Mouse (Mus musculus): Measurements from ENCODE around the gene Gse1. TPM values are rescaled to one million over a fixed set of nuclear protein-coding genes. Genes with fewer than 3 reads are reported as not detected.
A peak's percentile ranks its signal among the peaks of the same experiment; 100 is the strongest.

Gene Gse1
- polyA plus RNA-seq, 1 experiment from 2014 or later, result 24.0 TPM

DNA sequence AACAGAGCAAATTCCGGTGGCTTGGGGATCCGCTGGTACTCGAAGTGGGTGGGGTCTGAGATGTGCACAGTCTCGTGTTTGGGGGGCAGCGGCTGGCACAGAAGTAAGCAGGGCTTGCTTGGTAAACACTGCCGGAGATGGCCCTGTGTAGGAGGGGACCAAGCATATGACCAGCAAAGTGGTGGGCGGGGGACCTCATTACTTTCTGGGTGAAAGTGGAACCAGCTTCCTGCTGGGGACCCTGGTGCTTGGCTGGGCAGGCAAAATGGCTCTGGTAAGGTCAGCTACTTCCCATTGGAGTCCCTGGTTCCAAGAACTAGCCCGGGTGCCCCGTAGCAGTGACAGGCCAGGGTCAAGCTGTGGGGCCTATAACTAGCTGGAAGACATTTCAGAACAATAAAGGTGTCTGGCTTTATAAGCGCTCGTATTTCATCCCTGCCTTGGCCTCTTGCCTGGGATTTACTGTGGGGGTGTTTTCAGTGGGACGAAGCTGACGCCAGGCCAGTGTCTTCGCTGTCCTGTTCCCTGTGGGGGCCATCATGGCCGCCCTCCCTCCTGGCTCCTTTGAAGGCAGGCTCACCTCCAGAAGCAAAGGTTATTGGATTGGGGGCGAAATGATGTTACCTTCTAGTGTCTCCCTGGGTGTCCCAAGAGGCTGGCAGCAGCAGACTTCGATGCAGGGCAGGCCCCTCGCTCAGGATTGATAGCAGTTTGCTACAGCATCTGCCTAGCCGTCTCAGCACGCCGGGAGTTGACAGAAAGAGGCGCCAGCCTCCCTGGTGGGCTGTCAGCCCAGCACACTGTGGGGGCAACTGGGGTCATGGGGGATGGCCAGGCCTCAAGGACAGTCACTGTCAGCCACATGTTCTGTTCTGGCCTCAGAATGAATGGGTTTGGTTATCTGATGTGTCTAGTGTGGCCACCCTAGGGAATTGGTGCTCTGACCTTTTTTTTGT, 148.9 kb downstream of the Gse1 start:
- ATAC-seq, result no peak
- no peaks in the 10 kb centered on the region for H3K36me3 ChIP-seq (ENCODE audit: poor library complexity, severe bottlenecking)
- peak overlapping the region; percentile 81 for H3K27ac ChIP-seq
- H3K4me1 ChIP-seq, result peaks cover 91% of the 10 kb centered on the region
- H3K4me2 ChIP-seq, result no peak overlapping the region
- no peak overlapping the region for H3K4me3 ChIP-seq
- 49% methylated on average over 22 of the region's 22 CpGs for WGBS
- 0 out of 2 replicates have a peak overlapping the region, but pooled peaks have one; percentile 30 for H3K9ac ChIP-seq
- H3K9me3 ChIP-seq (replicated peaks), result no peaks in the 10 kb centered on the region
- H3K27me3 ChIP-seq, result no peaks in the 10 kb centered on the region

DNA sequence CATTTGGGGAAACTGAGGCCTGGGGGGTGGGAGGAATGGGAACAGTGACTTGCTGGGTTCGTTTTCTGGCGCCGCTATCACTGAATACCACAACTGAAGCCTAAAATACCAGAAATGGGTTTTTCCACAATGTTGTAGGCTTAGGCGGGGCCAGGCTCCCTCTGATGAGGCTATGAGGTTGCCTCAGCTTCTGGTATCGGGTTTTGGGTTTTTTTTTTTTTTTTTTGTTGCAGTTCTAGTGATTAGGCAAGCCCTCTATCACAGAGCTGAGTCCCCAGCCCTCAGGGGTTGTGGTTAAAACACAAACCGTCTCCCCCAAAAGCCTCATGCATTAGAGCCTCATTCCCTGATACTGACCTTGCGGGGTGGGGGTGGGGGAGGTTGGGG, 149.5 kb downstream of the Gse1 start:
- ATAC-seq, result no peak
- Histone ChIP-seq H3K27me3 (no peaks in the 10 kb centered on the region), H3K9ac (no peak overlapping the region), H3K27ac (no peak overlapping the region), H3K36me3 (ENCODE audit: poor library complexity, severe bottlenecking) (no peaks in the 10 kb centered on the region), H3K9me3 (replicated peaks) (no peaks in the 10 kb centered on the region), H3K4me1 (peaks cover 95% of the 10 kb centered on the region), H3K4me3 (no peak overlapping the region), H3K4me2 (no peak overlapping the region)
- WGBS, result 65% methylated on average over 7 of the region's 7 CpGs

DNA sequence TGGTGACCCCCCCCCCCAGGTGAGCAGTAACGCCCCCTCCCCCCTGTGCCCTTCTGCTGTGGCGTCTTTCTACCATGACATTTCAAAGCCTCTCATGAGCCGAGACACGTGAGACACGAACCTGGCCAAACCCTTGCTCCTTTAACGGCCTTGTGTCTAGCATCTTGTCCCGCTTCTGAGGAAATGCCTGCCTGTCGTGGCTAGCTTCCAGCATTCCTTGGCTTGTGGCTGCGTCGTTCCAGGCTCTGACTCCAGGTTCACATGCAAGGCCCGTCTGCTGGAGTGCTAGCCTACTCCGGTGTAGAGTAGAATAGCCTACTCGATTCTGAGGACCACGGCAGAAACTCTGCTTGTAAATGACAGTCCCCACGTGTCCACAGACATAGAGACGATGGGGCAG, 150.1 kb downstream of the Gse1 start:
- no peak for ATAC-seq
- no peaks in the 10 kb centered on the region for H3K9me3 ChIP-seq (replicated peaks)
- no peaks in the 10 kb centered on the region for H3K27me3 ChIP-seq
- H3K36me3 ChIP-seq (ENCODE audit: poor library complexity, severe bottlenecking), result no peaks in the 10 kb centered on the region
- H3K4me3 ChIP-seq, result no peak overlapping the region
- 39% methylated on average over 16 of the region's 16 CpGs for WGBS
- peaks cover 96% of the 10 kb centered on the region for H3K4me1 ChIP-seq
- no peak overlapping the region for H3K4me2 ChIP-seq
- H3K27ac ChIP-seq, result no peak overlapping the region; the same call in 1 of the 2 replicates
- H3K9ac ChIP-seq, result peak overlapping the region; percentile 23; the same call in 1 of the 2 replicates

DNA sequence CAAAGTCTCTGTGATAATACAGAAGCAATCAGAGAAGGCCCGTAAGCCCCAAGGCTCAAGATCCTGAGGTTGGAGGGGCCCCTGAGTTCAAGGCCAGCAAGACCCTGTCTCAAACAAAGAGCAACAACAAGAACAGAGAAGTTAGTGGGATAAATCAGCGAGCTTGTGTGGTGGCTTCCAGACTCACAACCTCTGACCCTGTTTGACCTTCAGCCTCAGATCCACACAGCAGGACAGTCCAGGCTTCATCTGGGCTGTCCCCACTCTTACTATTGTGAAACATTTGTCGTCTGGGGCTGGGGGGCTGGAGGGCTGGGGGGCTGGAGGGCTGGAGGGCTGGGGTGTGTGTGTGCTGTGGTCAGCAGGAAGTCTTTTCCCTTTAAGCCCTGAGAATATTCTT, 150.8 kb downstream of the Gse1 start:
- 39% methylated on average over 3 of the region's 3 CpGs for WGBS
- peak overlapping the region; percentile 23; the same call in 1 of the 2 replicates for H3K9ac ChIP-seq
- no peaks in the 10 kb centered on the region for H3K9me3 ChIP-seq (replicated peaks)
- no peak overlapping the region for H3K4me3 ChIP-seq
- H3K36me3 ChIP-seq (ENCODE audit: poor library complexity, severe bottlenecking), result no peaks in the 10 kb centered on the region
- no peaks in the 10 kb centered on the region for H3K27me3 ChIP-seq
- H3K4me2 ChIP-seq, result no peak overlapping the region
- peaks cover 97% of the 10 kb centered on the region for H3K4me1 ChIP-seq
- no peak overlapping the region; the same call in 1 of the 2 replicates for H3K27ac ChIP-seq
- ATAC-seq, result no peak

DNA sequence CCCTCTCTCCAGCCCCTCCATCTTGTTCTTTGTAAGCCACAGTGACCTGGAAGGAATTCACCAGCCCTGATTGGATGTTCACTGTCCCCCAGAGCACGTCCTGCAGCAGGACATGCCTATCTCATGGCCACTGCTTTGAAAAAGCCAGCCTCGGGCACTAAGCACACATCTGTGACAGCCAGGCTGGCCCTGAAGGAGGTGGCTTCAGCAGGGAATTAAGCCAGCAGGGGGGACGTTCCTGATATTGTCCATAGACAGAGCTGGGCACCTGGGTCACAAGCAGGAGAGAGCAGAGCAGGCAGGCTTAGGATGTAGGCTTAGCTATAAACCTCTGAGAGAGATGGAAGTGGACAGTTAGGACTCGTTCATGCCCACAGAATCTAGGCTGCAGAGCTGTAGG, 153.6 kb downstream of the Gse1 start:
- Histone ChIP-seq H3K27ac (peak overlapping the region; percentile 89), H3K4me3 (no peak overlapping the region), H3K9me3 (replicated peaks) (peaks cover 5% of the 10 kb centered on the region; the same call in 1 of the 2 replicates), H3K27me3 (no peaks in the 10 kb centered on the region), H3K9ac (peak overlapping the region; percentile 45), H3K4me2 (no peak overlapping the region), H3K36me3 (ENCODE audit: poor library complexity, severe bottlenecking) (no peaks in the 10 kb centered on the region), H3K4me1 (peaks cover 77% of the 10 kb centered on the region)
- no peak; the same call in 1 of the 2 replicates for ATAC-seq
- WGBS, result 25% methylated on average over 4 of the region's 4 CpGs

DNA sequence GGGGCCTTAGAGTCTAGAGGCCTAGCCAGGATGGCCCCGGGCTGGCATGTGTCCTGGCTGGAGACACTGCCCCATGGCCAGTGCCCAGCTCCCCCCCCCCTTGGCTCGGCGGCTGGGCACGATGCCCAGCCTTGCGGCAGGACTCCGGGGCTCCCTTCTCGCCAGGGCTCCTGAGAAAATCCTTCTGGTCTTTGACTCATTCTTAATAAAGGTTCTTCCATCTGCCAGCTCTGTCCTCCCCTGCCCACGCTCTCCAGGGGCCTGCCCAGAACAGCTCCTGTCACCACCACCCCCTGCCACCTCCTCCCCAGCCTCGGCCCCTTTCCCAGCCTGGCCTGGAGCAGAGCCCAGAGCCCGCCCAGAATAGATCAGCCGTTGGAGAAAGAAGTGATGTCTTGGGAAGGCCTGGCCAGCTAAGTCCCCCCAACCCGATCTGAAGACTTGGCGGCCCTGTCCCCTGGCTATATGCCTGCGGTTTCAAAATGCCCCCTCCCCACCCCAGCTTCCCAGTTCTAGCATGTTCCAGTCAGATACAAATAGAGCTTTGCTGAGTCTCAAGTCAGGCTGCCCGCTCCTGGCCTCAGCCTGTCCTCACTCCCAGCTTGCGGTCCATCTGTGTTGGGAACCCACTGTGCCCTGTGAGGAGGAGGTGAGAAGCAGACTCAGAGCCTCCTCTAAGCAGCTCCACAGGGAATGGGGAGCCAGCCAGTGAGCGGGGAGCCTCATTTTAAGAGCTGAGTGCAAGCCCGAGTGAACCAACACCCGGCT, 154.4 kb downstream of the Gse1 start:
- Histone ChIP-seq H3K4me2 (peak overlapping the region; percentile 14; the same call in 1 of the 2 replicates), H3K9me3 (replicated peaks) (peaks cover 5% of the 10 kb centered on the region; the same call in 1 of the 2 replicates), H3K27me3 (no peaks in the 10 kb centered on the region), H3K36me3 (ENCODE audit: poor library complexity, severe bottlenecking) (no peaks in the 10 kb centered on the region), H3K4me1 (peaks cover 73% of the 10 kb centered on the region), H3K27ac (peak overlapping the region; percentile 89), H3K4me3 (no peak overlapping the region), H3K9ac (peak overlapping the region; percentile 46)
- 34% methylated on average over 19 of the region's 19 CpGs for WGBS
- peak; percentile 93 for ATAC-seq

DNA sequence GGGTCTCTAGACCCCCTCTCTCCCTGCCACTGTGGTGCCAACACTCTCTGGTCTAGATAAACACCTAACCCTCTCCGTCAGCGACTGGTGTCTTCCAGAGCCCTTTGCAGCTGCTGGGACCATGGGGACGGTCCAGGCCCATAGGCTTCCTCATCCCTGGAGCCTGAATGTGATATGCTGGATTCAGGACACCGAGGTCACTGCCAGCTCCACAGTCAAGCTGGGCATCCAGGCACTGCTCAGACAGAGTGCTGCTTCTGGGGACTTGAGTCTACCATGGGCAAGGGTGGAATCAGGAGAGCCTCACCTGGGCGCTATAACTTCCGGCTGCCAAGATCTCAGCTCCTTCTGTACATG, 154.9 kb downstream of the Gse1 start:
- Histone ChIP-seq H3K27me3 (no peaks in the 10 kb centered on the region), H3K4me1 (peaks cover 71% of the 10 kb centered on the region), H3K27ac (peak overlapping the region; percentile 89), H3K9me3 (replicated peaks) (peaks cover 5% of the 10 kb centered on the region; the same call in 1 of the 2 replicates), H3K4me2 (peak overlapping the region; percentile 14; the same call in 1 of the 2 replicates), H3K4me3 (no peak overlapping the region), H3K36me3 (ENCODE audit: poor library complexity, severe bottlenecking) (no peaks in the 10 kb centered on the region), H3K9ac (peak overlapping the region; percentile 46)
- WGBS, result 80% methylated on average over 6 of the region's 6 CpGs
- ATAC-seq, result no peak

DNA sequence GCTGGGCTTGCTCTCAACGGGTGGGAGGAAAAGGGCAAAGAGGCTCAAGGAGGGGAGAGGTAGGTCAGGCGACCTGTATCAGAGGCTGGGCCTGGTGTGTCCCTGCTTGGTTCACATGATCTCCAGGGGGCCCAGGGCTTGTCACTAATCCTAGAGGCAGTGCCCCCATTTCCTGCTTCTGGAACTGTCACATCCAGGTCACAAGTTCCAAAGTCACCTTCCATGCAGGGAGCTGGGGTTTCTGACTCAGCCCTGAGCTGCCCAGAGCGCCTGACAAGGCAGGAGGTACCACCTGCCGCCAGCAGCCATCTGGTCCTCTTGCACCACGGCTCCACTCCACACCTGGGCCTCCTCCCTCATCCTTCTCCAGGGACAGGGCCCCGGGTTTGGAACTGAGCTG, 155.5 kb downstream of the Gse1 start:
- Histone ChIP-seq H3K27ac (peak overlapping the region; percentile 89), H3K9me3 (replicated peaks) (peaks cover 5% of the 10 kb centered on the region; the same call in 1 of the 2 replicates), H3K9ac (peak overlapping the region; percentile 46; the same call in 1 of the 2 replicates), H3K4me1 (peaks cover 71% of the 10 kb centered on the region), H3K36me3 (ENCODE audit: poor library complexity, severe bottlenecking) (no peaks in the 10 kb centered on the region), H3K27me3 (no peaks in the 10 kb centered on the region), H3K4me2 (no peak overlapping the region), H3K4me3 (no peak overlapping the region)
- WGBS, result 66% methylated on average over 5 of the region's 6 CpGs
- no peak for ATAC-seq

DNA sequence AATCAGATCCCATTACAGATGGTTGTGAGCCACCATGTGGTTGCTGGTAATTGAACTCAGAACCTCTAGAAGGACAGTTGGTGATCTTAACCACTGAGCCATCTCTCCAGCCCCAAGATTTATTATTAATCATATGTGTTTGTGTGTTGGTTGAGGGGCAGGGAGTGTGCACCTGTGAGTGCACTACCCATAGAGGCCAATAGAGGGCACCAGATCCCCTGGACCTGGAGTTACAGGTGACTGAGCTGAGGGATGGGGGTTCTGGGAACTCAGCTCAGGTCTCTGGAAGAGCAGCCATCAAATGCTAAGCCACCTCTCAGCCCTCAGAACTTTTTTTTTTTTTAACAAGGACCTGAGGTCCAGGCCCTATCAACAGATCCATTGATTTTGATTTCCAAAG, 156.5 kb downstream of the Gse1 start:
- no peak for ATAC-seq
- H3K27me3 ChIP-seq, result no peaks in the 10 kb centered on the region
- H3K36me3 ChIP-seq (ENCODE audit: poor library complexity, severe bottlenecking), result no peaks in the 10 kb centered on the region
- H3K4me2 ChIP-seq, result no peak overlapping the region
- H3K4me3 ChIP-seq, result no peak overlapping the region
- H3K4me1 ChIP-seq, result peaks cover 61% of the 10 kb centered on the region
- peaks cover 5% of the 10 kb centered on the region; the same call in 1 of the 2 replicates for H3K9me3 ChIP-seq (replicated peaks)
- H3K9ac ChIP-seq, result no peak overlapping the region
- no peak overlapping the region for H3K27ac ChIP-seq

DNA sequence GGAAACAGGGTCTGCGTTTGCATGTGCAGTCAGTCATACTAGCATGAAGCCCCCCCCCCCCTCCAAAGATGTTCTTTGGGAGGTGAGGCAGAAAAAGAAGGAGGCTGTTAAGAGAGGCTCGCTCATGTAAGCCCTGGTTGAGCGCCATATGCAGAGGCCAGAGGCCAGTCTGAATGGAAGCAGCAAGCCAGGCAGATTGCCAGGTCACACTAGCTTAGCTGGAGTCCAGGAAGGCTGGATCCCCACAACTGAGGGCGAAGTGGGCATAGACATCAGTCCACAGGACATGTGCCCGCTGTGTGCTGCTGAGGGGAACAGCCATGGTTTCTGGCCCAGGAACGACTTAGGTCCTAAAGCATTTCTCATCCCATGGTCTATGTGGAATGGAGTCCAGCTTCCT, 160.0 kb downstream of the Gse1 start:
- no peak for ATAC-seq
- H3K27me3 ChIP-seq, result no peaks in the 10 kb centered on the region
- no peak overlapping the region for H3K4me3 ChIP-seq
- H3K27ac ChIP-seq, result no peak overlapping the region
- no peaks in the 10 kb centered on the region for H3K36me3 ChIP-seq (ENCODE audit: poor library complexity, severe bottlenecking)
- H3K4me1 ChIP-seq, result peaks cover 46% of the 10 kb centered on the region
- 79% methylated on average over 6 of the region's 6 CpGs for WGBS
- H3K9me3 ChIP-seq (replicated peaks), result peaks cover 5% of the 10 kb centered on the region; the same call in 1 of the 2 replicates
- H3K9ac ChIP-seq, result no peak overlapping the region
- H3K4me2 ChIP-seq, result no peak overlapping the region

DNA sequence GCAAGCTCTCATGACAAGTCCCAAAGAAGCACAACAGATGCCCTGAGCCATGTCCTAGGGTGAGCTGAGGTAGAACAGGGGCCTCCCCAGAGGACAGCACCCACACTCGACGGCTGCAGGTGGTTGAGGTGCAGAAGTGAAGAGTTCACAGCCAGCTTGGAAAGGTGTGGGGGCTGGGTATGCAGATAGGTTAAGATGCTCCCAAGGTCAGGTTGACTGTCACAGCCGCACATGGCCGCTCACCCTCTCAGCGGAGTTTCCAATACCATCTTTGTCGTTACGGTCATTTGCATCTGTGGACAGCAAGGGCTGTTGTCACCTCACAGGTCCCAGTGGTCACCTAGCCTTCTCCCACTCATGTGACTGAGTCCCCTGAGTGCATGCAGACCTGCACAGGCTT, 162.3 kb downstream of the Gse1 start:
- Histone ChIP-seq H3K4me1 (peaks cover 48% of the 10 kb centered on the region), H3K4me3 (no peak overlapping the region), H3K27me3 (no peaks in the 10 kb centered on the region), H3K9ac (no peak overlapping the region), H3K9me3 (replicated peaks) (no peaks in the 10 kb centered on the region), H3K27ac (no peak overlapping the region), H3K4me2 (no peak overlapping the region), H3K36me3 (ENCODE audit: poor library complexity, severe bottlenecking) (no peaks in the 10 kb centered on the region)
- WGBS, result 98% methylated on average over 7 of the region's 7 CpGs
- ATAC-seq, result no peak

DNA sequence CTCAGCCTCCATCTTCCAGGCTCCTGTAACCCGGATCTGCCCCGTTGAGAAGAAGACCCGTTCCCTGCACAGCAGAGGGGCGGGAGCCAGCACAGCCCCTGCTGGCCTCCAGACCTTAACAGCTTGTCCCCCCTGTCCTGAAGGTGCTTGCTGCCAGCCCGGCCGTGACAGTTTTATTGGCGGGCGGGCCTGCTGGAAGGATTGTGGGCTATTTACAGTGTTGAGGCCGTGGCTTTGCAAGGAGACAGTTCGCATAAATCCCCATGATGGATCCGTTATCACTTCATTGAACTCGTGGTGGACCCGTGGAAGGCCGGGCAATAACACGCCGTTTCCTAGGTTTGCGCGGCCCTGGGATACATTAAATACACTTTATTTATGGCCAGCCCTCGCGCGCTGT, 163.6 kb downstream of the Gse1 start:
- peaks cover 45% of the 10 kb centered on the region for H3K4me1 ChIP-seq

More for the DNA sequence above, 163.6 kb downstream of the Gse1 start:
- ATAC-seq, result no peak
- no peaks in the 10 kb centered on the region for H3K27me3 ChIP-seq
- peak overlapping the region; percentile 4 for H3K27ac ChIP-seq
- no peak overlapping the region for H3K4me2 ChIP-seq
- H3K4me3 ChIP-seq, result no peak overlapping the region
- WGBS, result 80% methylated on average over 21 of the region's 21 CpGs
- no peaks in the 10 kb centered on the region for H3K36me3 ChIP-seq (ENCODE audit: poor library complexity, severe bottlenecking)
- H3K9ac ChIP-seq, result no peak overlapping the region
- no peaks in the 10 kb centered on the region for H3K9me3 ChIP-seq (replicated peaks)
